Mouse (Mus musculus): ENCODE data around the gene 5730409E04Rik.
A peak's percentile ranks its signal among the peaks of the same experiment; 100 is the strongest.

The 5730409E04Rik gene

GRCm38 (mm10) chr4:126609606-126610181 lies at the start of gene 5730409E04Rik:
TSS of gene 5730409E04Rik (plus strand) at chr4:126609818.
- peak; percentile 64 to 76 for DNase-seq (ENCODE audit: low spot score in 2 of 2)

- DNase-seq (ENCODE audit: low spot score in 2 of 2), result no peak
These were observed 45.8 kb upstream of the 5730409E04Rik start for GRCm38 (mm10) chr4:126563798-126564197.

- DNase-seq (ENCODE audit: low spot score in 2 of 2), result no peak
These were observed 42.4 kb upstream of the 5730409E04Rik start for GRCm38 (mm10) chr4:126567243-126567642.

GRCm38 (mm10) chr4:126569783-126570182 lies 39.8 kb upstream of the 5730409E04Rik start:
- no peak for DNase-seq (ENCODE audit: low spot score in 2 of 2)

GRCm38 (mm10) chr4:126576281-126576680 lies 33.3 kb upstream of the 5730409E04Rik start:
- DNase-seq (ENCODE audit: low spot score in 2 of 2), result no peak

- no peak for DNase-seq (ENCODE audit: low spot score in 2 of 2)
These were observed 31.7 kb upstream of the 5730409E04Rik start for GRCm38 (mm10) chr4:126577920-126578319.

GRCm38 (mm10) chr4:126579077-126579476 lies 30.5 kb upstream of the 5730409E04Rik start:
- no peak for DNase-seq (ENCODE audit: low spot score in 2 of 2)

- DNase-seq (ENCODE audit: low spot score in 2 of 2), result no peak
These were observed 23.9 kb upstream of the 5730409E04Rik start for GRCm38 (mm10) chr4:126585739-126586138.

GRCm38 (mm10) chr4:126592039-126592438 lies 17.6 kb upstream of the 5730409E04Rik start:
- DNase-seq (ENCODE audit: low spot score in 2 of 2), result no peak

- peak; percentile 5 to 45 for DNase-seq (ENCODE audit: low spot score in 2 of 2)
These were observed 9.5 kb upstream of the 5730409E04Rik start for GRCm38 (mm10) chr4:126599971-126600754.

GRCm38 (mm10) chr4:126601597-126602444 lies 7.8 kb upstream of the 5730409E04Rik start:
- DNase-seq (ENCODE audit: low spot score in 2 of 2), result peak in 1 of 2 experiments; percentile 21

GRCm38 (mm10) chr4:126602445-126602762 lies 7.2 kb upstream of the 5730409E04Rik start:
- no peak for DNase-seq (ENCODE audit: low spot score in 2 of 2)

GRCm38 (mm10) chr4:126604141-126604540 lies 5.5 kb upstream of the 5730409E04Rik start:
- no peak for DNase-seq (ENCODE audit: low spot score in 2 of 2)

- no peak for DNase-seq (ENCODE audit: low spot score in 2 of 2)
These were observed 3.9 kb upstream of the 5730409E04Rik start for GRCm38 (mm10) chr4:126605751-126606150.

GRCm38 (mm10) chr4:126611991-126612390 lies 2.4 kb downstream of the 5730409E04Rik start:
- DNase-seq (ENCODE audit: low spot score in 2 of 2), result no peak

- no peak for DNase-seq (ENCODE audit: low spot score in 2 of 2)
These were observed 6.7 kb downstream of the 5730409E04Rik start for GRCm38 (mm10) chr4:126616312-126616711.

GRCm38 (mm10) chr4:126619691-126620330 lies 10.2 kb downstream of the 5730409E04Rik start:
- DNase-seq (ENCODE audit: low spot score in 2 of 2), result no peak

- no peak for DNase-seq (ENCODE audit: low spot score in 2 of 2)
These were observed 10.8 kb downstream of the 5730409E04Rik start for GRCm38 (mm10) chr4:126620349-126620874.

GRCm38 (mm10) chr4:126627021-126627681 lies 17.5 kb downstream of the 5730409E04Rik start:
- DNase-seq (ENCODE audit: low spot score in 2 of 2), result no peak

GRCm38 (mm10) chr4:126631922-126632321 lies 22.3 kb downstream of the 5730409E04Rik start:
- DNase-seq (ENCODE audit: low spot score in 2 of 2), result no peak

GRCm38 (mm10) chr4:126632668-126633067 lies 23.1 kb downstream of the 5730409E04Rik start:
- DNase-seq (ENCODE audit: low spot score in 2 of 2), result no peak
